Mouse (Mus musculus) lung, adult 2 months (tissue): ENCODE measurements at regions not wholly inside any gene's neighbourhood (a gene's known extent, or its start where the extent isn't known, plus 50 kb on each side); places are given as distances from the start of the nearest gene placed in this dataset.

Source experiments
- CTCF ChIP-seq: fragments of 200-500 bp; IDR thresholded peaks from 2 replicates; pipeline ENCODE4 v1.5.1; 2011; ENCODE audit warnings: mild to moderate bottlenecking, low read length, control low read depth; ENCODE audit not compliant: insufficient read depth
- POLR2A ChIP-seq: fragments of 200-500 bp; IDR thresholded peaks from 2 replicates; pipeline ENCODE4 v1.6.1; 2011; ENCODE audit warnings: low read depth, mild to moderate bottlenecking, control low read depth, low read length, borderline replicate concordance; ENCODE audit errors: extremely low read depth

GRCm38 (mm10) chr10:21741575-21741974 lies 140.4 kb upstream of the Sgk1 start:
- TF ChIP-seq CTCF (no peak), POLR2A (no peak)
